Mouse (Mus musculus) C2C12 (cell line): Measurements from ENCODE around the gene Phf21a.

ENCODE experiments used
- CEBPB ChIP-seq: IDR thresholded peaks from one replicate; pipeline ENCODE4 v1.6.1; 2011; ENCODE audit warnings: low read depth, mild to moderate bottlenecking, control low read depth, moderate library complexity
- CTCF ChIP-seq: IDR thresholded peaks from one replicate; pipeline ENCODE4 v1.5.1; 2011; ENCODE audit not compliant: control insufficient read depth, insufficient read depth, insufficient read length
- MAX ChIP-seq: IDR thresholded peaks from one replicate; pipeline ENCODE4 v1.6.1; 2011; ENCODE audit warnings: mild to moderate bottlenecking, control low read depth
- MYOD1 ChIP-seq: IDR thresholded peaks from one replicate; pipeline ENCODE4 v1.6.1; 2011; ENCODE audit warnings: low read depth; ENCODE audit not compliant: control insufficient read depth, insufficient read length
- MYOG ChIP-seq: IDR thresholded peaks from one replicate; pipeline ENCODE4 v1.6.1; 2011; ENCODE audit not compliant: control insufficient read depth, insufficient read length; ENCODE audit errors: extremely low read depth
- USF1 ChIP-seq: IDR thresholded peaks from one replicate; pipeline ENCODE4 v1.6.1; 2011; ENCODE audit warnings: low read depth, mild to moderate bottlenecking, control low read depth, moderate library complexity

GRCm38 (mm10) chr2:92061337-92061736 is 31.6 kb upstream of the Phf21a start:
- TF ChIP-seq CTCF (no peak), USF1 (no peak), MAX (no peak), CEBPB (no peak), MYOD1 (no peak), MYOG (no peak)
